Mouse (Mus musculus) forebrain, embryonic 15.5 days (tissue): ENCODE data around the gene Fam234b. TPM values are rescaled to one million over a fixed set of nuclear protein-coding genes. Genes with fewer than 3 reads are reported as not detected.

Source experiments
- ATAC-seq: fragments of 200-750 bp; cut with Nextera tagmentation; replicated peaks from 2 replicates; pipeline ENCODE4 v1.8.0; 2017; ENCODE audit warnings: mild to moderate bottlenecking, moderate TSS enrichment, moderate library complexity
- H3K27ac ChIP-seq: fragments of 300-500 bp; sonication (generic); replicated peaks from 2 replicates; pipeline ENCODE4 v1.5.1; 2015; ENCODE audit warnings: mild to moderate bottlenecking, inconsistent platforms
- H3K27me3 ChIP-seq: fragments of 300-500 bp; sonication (generic); 2 replicates; pipeline ENCODE4 v1.6.1; 2015; ENCODE audit warnings: inconsistent platforms
- H3K36me3 ChIP-seq: fragments of 300-500 bp; sonication (generic); 2 replicates; pipeline ENCODE4 v1.6.1; 2015; ENCODE audit warnings: mild to moderate bottlenecking, inconsistent platforms
- H3K4me1 ChIP-seq: fragments of 300-500 bp; sonication (generic); 2 replicates; pipeline ENCODE4 v1.6.1; 2015; ENCODE audit warnings: inconsistent platforms
- H3K4me2 ChIP-seq: fragments of 300-500 bp; sonication (generic); replicated peaks from 2 replicates; pipeline ENCODE4 v1.6.1; 2015; ENCODE audit warnings: mild to moderate bottlenecking, inconsistent platforms
- H3K4me3 ChIP-seq: fragments of 300-500 bp; sonication (generic); 2 replicates; pipeline ENCODE4 v1.5.1; 2015; ENCODE audit warnings: mild to moderate bottlenecking, inconsistent platforms
- H3K9ac ChIP-seq: fragments of 300-500 bp; sonication (generic); replicated peaks from 2 replicates; pipeline ENCODE4 v1.6.1; 2015; ENCODE audit warnings: mild to moderate bottlenecking, inconsistent platforms
- H3K9me3 ChIP-seq: fragments of 300-500 bp; sonication (generic); 2 replicates; pipeline ENCODE4 v1.6.1; 2016; ENCODE audit warnings: inconsistent platforms
- WGBS: fragments of 180-500 bp; shearing (Covaris S2); methylation state at CpG from one replicate; pipeline ENCODE4 v1.1.7; 2015; ENCODE audit warnings: mixed read lengths; 5-methylcytosine and 5-hydroxymethylcytosine counted together
- polyA plus RNA-seq: library from polyadenylated mRNA; unstranded; fragments of >200 nt; fragmentation: Nextera tagmentation; extraction: Ambion mirVana; gene quantifications from 2 replicates; pipeline ENCODE4 v1.2.1, GENCODE M21; 2015

The Fam234b gene
- polyA plus RNA-seq, 1 experiment from 2014 or later = 86.7 TPM

GRCm38 (mm10) chr6:135279286-135279685 lies 81.5 kb downstream of the Fam234b start:
- no peaks in the 10 kb centered on the region for H3K4me1 ChIP-seq
- H3K4me2 ChIP-seq = no peak overlapping the region
- no peak overlapping the region for H3K9ac ChIP-seq
- no peaks in the 10 kb centered on the region for H3K36me3 ChIP-seq
- H3K9me3 ChIP-seq = no peaks in the 10 kb centered on the region
- ATAC-seq = no peak
- H3K4me3 ChIP-seq = no peak overlapping the region
- WGBS = 66% methylated on average over 5 of the region's 5 CpGs
- H3K27ac ChIP-seq = no peak overlapping the region
- H3K27me3 ChIP-seq = no peaks in the 10 kb centered on the region

DNA sequence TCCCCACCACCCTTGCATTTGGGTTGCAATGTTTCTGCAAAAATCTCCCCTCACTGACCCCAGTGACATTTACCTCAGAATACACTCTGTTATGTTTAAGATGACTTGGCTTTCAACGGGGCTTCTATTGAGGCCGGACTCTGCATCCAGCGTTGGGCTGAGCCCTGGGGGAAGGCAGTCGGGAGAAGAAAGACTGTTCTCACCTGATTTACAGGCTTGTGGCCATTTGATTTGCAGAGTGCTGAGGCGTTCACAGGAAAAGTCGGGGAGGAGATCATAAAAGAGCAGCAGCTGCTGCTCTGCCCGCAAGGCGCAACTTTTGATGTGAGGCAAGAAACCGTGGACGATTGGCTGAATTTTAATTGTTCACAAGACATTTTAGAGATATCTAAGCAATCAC lies 82.1 kb downstream of the Fam234b start:
- WGBS = 54% methylated on average over 10 of the region's 10 CpGs
- no peaks in the 10 kb centered on the region for H3K27me3 ChIP-seq

GRCm38 (mm10) chr6:135292391-135292790 lies 94.6 kb downstream of the Fam234b start:
- Histone ChIP-seq H3K9ac (no peak overlapping the region), H3K27ac (no peak overlapping the region), H3K4me3 (no peak overlapping the region), H3K36me3 (no peaks in the 10 kb centered on the region), H3K4me2 (no peak overlapping the region), H3K27me3 (no peaks in the 10 kb centered on the region), H3K4me1 (peaks cover 6% of the 10 kb centered on the region; the same call in 1 of the 2 replicates), H3K9me3 (no peaks in the 10 kb centered on the region)
- WGBS = 84% methylated on average over 4 of the region's 4 CpGs
- no peak for ATAC-seq

More for the DNA sequence above, 82.1 kb downstream of the Fam234b start:
- Histone ChIP-seq H3K27ac (no peak overlapping the region), H3K4me2 (no peak overlapping the region), H3K4me3 (no peak overlapping the region), H3K9ac (no peak overlapping the region), H3K4me1 (no peaks in the 10 kb centered on the region), H3K36me3 (no peaks in the 10 kb centered on the region), H3K9me3 (no peaks in the 10 kb centered on the region)
- ATAC-seq = no peak

DNA sequence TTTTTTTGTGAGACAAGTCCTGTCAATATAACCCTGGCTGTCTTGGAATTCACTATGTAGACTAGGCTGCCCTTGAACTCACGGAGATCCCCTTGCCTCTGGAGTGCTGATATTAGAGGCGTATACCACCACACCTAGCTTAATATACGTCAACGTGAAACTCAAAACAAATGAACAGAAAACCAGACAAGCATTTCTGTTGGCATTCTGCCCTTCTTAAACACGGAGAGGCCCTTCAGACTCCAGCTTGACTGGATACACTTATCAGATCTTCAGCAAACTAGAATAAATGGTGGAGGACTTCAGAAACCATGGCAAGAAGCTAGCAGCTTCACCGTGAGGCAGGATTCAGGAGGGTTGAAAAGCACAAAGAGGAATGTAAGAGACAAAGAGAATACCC lies 96.4 kb downstream of the Fam234b start:
- H3K4me2 ChIP-seq = no peak overlapping the region
- H3K27me3 ChIP-seq = no peaks in the 10 kb centered on the region
- no peaks in the 10 kb centered on the region for H3K36me3 ChIP-seq
- no peak overlapping the region for H3K9ac ChIP-seq
- H3K27ac ChIP-seq = no peak overlapping the region
- no peaks in the 10 kb centered on the region for H3K9me3 ChIP-seq
- peaks cover 6% of the 10 kb centered on the region; the same call in 1 of the 2 replicates for H3K4me1 ChIP-seq
- WGBS = 82% methylated on average over 6 of the region's 6 CpGs
- H3K4me3 ChIP-seq = no peak overlapping the region
- ATAC-seq = no peak

Other genes starting within 250 kb of the Fam234b start
- 3.5 and 3.8 TPM in 2 replicates for gene Apold1, start 216.3 kb upstream of the Fam234b start, polyA plus RNA-seq
- 89.0 and 91.8 TPM in 2 replicates for gene Ddx47, start 186.4 kb upstream of the Fam234b start, polyA plus RNA-seq
- gene Gprc5a, start 132.3 kb upstream of the Fam234b start, polyA plus RNA-seq = 0.28 and 0.42 TPM in 2 replicates
- not detected in 2 replicates for gene Gprc5d, start 79.7 kb upstream of the Fam234b start, polyA plus RNA-seq
- gene Hebp1, start within 50 bp of the Fam234b start, polyA plus RNA-seq = 2.6 and 2.8 TPM in 2 replicates
- gene Gsg1, start 56.4 kb downstream of the Fam234b start, polyA plus RNA-seq = 0.22 and 0.31 TPM in 2 replicates
- not detected in 2 replicates for gene Pbp2, start 112.4 kb downstream of the Fam234b start, polyA plus RNA-seq
- gene Emp1, start 164.6 kb downstream of the Fam234b start, polyA plus RNA-seq = 4.9 and 5.6 TPM in 2 replicates